Mouse (Mus musculus) heart, postnatal 25 days (tissue): ENCODE data around the gene Sh2d4b. TPM values are rescaled to one million over a fixed set of nuclear protein-coding genes. Genes with fewer than 3 reads are reported as not detected.

Source experiments
- DNase-seq: peaks from one replicate; pipeline ENCODE4 v3.0.0; 2022; ENCODE audit warnings: low spot score
- intact Hi-C: fragments of 180-260 bp; cut with DNase I; formaldehyde crosslinking; loops from one replicate; pipeline ENCODE4 v1.15.1; 2025
- total RNA-seq, 2 experiments: library from RNA; stranded (reverse); gene quantifications; 2 replicates each; pipeline ENCODE4 v1.2.3; 2021

Gene Sh2d4b
- under 1 TPM; 0.62 to 0.81 TPM for total RNA-seq

DNA sequence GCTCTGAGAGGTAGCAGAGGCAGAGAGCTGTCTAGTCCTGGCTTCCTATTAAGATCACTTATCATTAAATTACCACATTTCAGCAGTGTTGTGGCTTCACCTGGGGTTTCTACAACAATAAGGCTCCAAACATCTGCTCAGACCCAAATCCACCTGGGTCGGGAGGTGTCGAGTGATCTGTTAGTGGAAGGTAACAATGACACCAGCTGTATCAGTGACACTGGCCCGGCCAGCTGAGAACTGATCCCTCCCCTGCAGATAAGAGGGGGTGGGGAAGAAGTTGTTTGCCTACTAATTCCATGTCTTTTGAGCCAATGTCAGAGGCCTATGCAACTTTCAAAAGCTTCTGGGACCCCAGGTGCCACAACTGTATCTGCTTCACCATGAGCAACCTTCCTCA lies at the start of gene Sh2d4b:
Gene Sh2d4b, minus strand, starts transcription at position 71 of the 400 bp plus-strand sequence.
- no peak for DNase-seq
- intact Hi-C loops, result loop anchor here (5.0 kb wide), 2 partner anchors 49 to 1361 kb away; no protein-coding TSS in a partner anchor

- no peak for DNase-seq
- intact Hi-C loops, result loop anchor here (5.0 kb wide), 1 partner anchor 50 kb away; the partner anchor contains the start of gene Sh2d4b
Measured at GRCm38 (mm10) chr14:40942429-40942828, 49.4 kb upstream of the Sh2d4b start.

DNA sequence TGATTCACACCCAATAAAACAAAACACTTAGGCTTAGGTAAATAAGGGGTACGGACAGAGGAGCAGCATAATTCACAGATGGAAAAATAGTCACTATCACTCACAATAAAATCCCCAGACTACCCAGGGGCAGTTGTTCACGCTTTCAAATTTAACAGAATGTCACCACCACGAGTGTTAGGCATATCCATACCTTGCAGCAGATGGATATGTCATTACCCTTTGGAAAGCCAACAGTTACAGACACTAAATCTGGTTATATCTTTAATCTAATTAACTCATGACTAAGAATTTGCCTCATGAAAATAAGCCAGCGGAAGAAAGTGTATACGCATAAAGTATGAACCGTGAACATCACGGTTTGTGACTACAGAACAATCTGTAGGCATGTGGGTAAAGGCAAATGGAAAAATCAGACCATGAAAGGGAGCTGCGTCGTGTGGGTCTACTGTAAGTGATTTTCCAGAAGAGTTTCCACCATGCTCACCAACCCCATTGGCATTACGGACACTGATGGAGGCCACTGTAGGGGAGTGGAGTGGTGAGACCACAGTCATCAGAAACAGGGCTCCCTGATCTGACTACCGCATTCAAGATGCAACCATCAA lies 45.4 kb upstream of the Sh2d4b start:
- intact Hi-C loops, result no loop called here

DNA sequence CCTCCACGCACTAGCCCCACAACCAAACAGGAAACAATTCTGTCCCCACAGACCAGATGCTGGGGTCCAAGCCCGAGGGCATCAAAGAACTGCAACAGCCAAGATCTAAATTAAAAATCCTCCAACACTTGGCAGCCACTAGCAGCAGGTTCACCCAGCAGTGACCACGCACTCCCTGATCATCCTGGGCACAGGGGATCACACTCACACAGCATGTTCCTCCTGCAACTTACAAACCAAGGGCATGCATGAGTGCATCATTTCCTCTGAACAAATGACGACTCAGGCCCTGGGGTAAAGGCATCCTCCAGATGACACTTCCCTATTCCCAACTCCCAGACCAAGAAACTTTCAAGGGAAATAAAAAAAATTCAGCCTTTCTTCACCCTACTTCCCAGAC lies 44.0 kb upstream of the Sh2d4b start:
- intact Hi-C loops, result no loop called here
- DNase-seq, result no peak

More for the DNA sequence above, 45.4 kb upstream of the Sh2d4b start:
- no peak for DNase-seq

GRCm38 (mm10) chr14:40935481-40935880 lies 42.4 kb upstream of the Sh2d4b start:
- no peak for DNase-seq
- intact Hi-C loops, result no loop called here

GRCm38 (mm10) chr14:40935054-40935453 lies 42.0 kb upstream of the Sh2d4b start:
- intact Hi-C loops, result no loop called here
- DNase-seq, result no peak

DNA sequence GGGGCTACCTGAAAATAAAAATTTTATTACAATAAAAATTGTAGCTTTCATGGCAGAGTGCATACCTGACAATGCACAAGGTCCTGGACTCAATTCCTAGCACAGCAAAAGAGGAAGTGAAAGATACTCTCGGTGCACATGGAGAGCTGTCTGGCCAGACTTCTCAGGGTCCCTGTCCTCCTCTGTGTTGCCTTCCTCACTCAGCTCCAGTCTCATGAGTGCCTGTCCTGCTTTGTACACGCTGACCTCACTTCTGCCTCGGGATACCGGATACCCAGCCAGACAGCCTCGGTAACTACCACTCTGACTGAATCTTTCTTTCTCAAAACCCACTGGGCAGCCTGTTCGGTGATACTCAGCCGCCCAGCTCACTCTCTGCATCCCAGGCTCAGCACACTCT lies 40.3 kb upstream of the Sh2d4b start:
- DNase-seq, result no peak

GRCm38 (mm10) chr14:40932225-40932624 lies 39.2 kb upstream of the Sh2d4b start:
- intact Hi-C loops, result loop anchor here (2.0 kb wide), 1 partner anchor 33 kb away; no protein-coding TSS in a partner anchor
- DNase-seq, result no peak

More for the DNA sequence above, 40.3 kb upstream of the Sh2d4b start:
- intact Hi-C loops, result loop anchor here (2.0 kb wide), 1 partner anchor 31 kb away; no protein-coding TSS in a partner anchor

DNA sequence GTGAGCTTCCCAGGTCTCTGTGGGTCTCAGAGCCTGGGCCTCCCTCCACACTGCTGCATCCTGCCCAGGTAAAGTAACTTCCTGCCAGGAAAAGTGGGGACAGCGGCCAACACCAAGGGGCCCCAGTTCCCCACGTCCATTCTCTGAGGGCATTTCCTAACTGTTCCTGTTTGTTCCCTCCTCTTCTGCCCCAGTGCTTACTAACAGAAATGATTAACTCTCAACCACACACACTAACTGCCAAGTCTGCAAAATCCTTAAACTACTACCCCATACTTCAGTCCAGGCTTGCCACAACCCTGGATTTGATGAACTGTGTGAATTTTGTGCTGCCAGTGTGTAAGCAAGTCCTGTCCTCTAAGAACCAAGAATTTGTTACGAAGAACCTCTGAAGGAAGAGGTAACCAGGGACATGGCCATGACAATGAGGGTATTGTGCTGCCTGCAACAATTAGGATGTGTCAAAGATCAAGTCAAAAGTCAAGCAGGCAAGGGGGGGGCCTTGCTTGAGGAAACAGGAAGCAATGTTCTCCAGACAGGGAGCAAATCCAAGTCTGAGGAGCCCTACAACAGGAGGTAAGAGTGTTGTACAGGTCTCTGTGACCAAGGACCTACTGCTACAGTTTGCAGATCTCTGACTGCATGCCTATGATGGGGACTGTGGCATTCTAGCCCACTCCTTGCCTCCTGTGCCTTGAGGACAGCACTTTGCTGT lies 38.2 kb upstream of the Sh2d4b start:
- intact Hi-C loops, result no loop called here
- no peak for DNase-seq

- intact Hi-C loops, result no loop called here
- no peak for DNase-seq
Measured at GRCm38 (mm10) chr14:40929943-40930342, 36.9 kb upstream of the Sh2d4b start.

- DNase-seq, result no peak
- intact Hi-C loops, result no loop called here
Measured at GRCm38 (mm10) chr14:40928897-40929296, 35.8 kb upstream of the Sh2d4b start.

- intact Hi-C loops, result no loop called here
- no peak for DNase-seq
Measured at GRCm38 (mm10) chr14:40927041-40927440, 34.0 kb upstream of the Sh2d4b start.

DNA sequence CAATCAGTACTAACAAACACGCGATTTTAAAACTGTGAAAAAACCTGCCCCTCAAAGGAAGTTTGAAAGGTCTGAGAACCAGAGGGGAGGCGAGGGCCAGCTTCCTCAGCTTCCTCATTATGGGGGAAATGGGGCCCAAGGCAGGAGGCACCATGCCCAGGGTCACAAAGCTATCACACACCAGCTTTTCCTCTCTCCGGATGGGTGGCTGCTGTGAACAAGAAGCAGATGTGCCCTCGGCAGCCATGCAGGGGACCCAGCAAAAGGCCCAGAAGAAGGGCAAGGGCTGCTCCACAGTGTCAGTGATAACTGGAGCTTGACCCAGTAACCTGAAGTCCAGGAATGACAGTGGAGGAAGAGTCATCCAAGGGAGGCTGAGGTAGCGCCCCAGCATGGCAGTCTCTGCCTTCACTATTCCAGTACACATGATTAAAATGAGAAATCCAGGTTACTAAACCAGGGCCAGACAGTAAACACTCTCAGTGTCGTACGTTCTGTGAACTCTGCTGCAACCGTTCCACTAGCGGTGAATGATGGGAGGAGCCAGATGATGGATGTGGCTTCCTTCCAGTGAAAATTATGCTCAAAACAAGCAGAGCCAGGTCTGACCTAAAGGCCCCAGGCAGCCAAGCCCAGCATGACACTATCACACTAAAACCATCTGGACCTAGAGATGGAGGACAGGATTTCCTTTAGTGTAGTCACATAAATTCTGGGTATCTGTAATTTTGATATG lies 31.5 kb upstream of the Sh2d4b start:
- intact Hi-C loops, result no loop called here
- DNase-seq, result no peak

DNA sequence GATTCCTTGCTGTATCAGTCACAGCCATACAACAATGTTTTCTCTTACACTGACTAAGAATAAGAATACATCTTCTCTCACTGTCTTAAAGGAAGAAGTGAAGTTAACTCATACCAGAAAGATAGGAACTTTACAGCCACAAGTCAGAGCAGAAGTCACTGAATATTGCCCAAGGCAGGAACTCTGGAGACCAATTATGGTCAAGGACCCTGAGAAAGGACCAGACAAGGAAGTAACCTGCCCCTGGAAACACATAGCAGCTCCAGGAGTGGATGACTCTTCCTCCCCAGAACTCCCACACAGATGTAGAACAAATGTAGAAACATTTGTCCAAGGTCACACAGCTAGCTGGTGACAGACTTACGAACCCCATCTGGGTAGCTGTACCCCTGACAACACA lies 28.2 kb upstream of the Sh2d4b start:
- intact Hi-C loops, result no loop called here
- no peak for DNase-seq

DNA sequence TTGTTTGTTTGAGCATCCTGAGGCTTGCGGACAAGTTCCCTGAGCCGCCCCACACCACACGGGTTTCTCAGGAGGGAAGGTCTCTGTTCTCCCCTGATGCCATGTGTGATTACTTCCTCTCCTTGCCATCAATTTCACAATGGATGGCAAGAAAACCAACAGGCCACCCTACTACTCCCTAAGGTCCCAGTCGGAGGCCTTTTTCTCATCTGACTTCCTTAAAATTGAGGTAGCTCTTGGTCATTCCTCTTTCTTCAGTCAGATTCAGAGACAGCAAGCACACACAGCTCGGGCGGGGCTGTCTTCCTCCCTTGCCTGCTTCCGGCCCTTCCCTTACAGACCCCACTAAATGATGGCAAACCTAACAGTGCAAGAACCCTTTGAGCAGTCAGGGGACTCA lies 26.5 kb upstream of the Sh2d4b start:
- intact Hi-C loops, result loop anchor here (1.0 kb wide), 1 partner anchor 56 kb away; no protein-coding TSS in a partner anchor

GRCm38 (mm10) chr14:40918477-40918876 lies 25.4 kb upstream of the Sh2d4b start:
- no peak for DNase-seq
- intact Hi-C loops, result no loop called here

More for the DNA sequence above, 26.5 kb upstream of the Sh2d4b start:
- DNase-seq, result no peak

GRCm38 (mm10) chr14:40917632-40918031 lies 24.6 kb upstream of the Sh2d4b start:
- intact Hi-C loops, result loop anchor here (2.0 kb wide), 1 partner anchor 115 kb away; no protein-coding TSS in a partner anchor
- DNase-seq, result peak; percentile 67

GRCm38 (mm10) chr14:40916667-40917066 lies 23.6 kb upstream of the Sh2d4b start:
- no peak for DNase-seq
- intact Hi-C loops, result loop anchor here (2.0 kb wide), 1 partner anchor 116 kb away; no protein-coding TSS in a partner anchor

- no peak for DNase-seq
- intact Hi-C loops, result loop anchor here (2.0 kb wide), 1 partner anchor 117 kb away; no protein-coding TSS in a partner anchor
Measured at GRCm38 (mm10) chr14:40915838-40916237, 22.8 kb upstream of the Sh2d4b start.

- intact Hi-C loops, result no loop called here
- DNase-seq, result no peak
Measured at GRCm38 (mm10) chr14:40914701-40915100, 21.6 kb upstream of the Sh2d4b start.
